Mouse (Mus musculus): ENCODE data around the gene Desi1. TPM values are rescaled to one million over a fixed set of nuclear protein-coding genes. Genes with fewer than 3 reads are reported as not detected.

The Desi1 gene
- polyA plus RNA-seq, 1 experiment from 2014 or later, result 51.0 TPM

GRCm38 (mm10) chr15:81954716-81955115 is 78.9 kb downstream of the Desi1 start:
- no peak for DNase-seq

GRCm38 (mm10) chr15:81954151-81954583 is 79.5 kb downstream of the Desi1 start:
- no peak for DNase-seq
- Histone ChIP-seq H3K9ac (replicated peaks; ENCODE audit: low read length) (no peak overlapping the region), H3K36me3 (ENCODE audit: control insufficient read depth, insufficient read depth, low read length) (peaks cover 47% of the 10 kb centered on the region), H3K9me3 (ENCODE audit: control insufficient read depth, low read length) (no peaks in the 10 kb centered on the region), H3K27me3 (ENCODE audit: control insufficient read depth, insufficient read depth, low read length) (no peaks in the 10 kb centered on the region), H3K4me1 (ENCODE audit: control insufficient read depth, insufficient read depth, low read length) (no peaks in the 10 kb centered on the region), H3K27ac (replicated peaks; ENCODE audit: low read depth, low read length) (no peak overlapping the region), H3K4me3 (replicated peaks; ENCODE audit: low read depth, low read length) (no peak overlapping the region), H3K4me2 (ENCODE audit: low read length) (no peak overlapping the region)
- no peak for ATAC-seq (ENCODE audit: low FRiP score, low TSS enrichment)
- WGBS, result 95% methylated on average over 9 of the region's 9 CpGs

More at GRCm38 (mm10) chr15:81954716-81955115, 78.9 kb downstream of the Desi1 start:
- WGBS, result 94% methylated on average over 6 of the region's 6 CpGs
- H3K4me2 ChIP-seq (ENCODE audit: low read length), result no peak overlapping the region
- H3K4me1 ChIP-seq (ENCODE audit: control insufficient read depth, insufficient read depth, low read length), result no peaks in the 10 kb centered on the region
- H3K27me3 ChIP-seq (ENCODE audit: control insufficient read depth, insufficient read depth, low read length), result no peaks in the 10 kb centered on the region
- no peak for ATAC-seq (ENCODE audit: low FRiP score, low TSS enrichment)
- H3K36me3 ChIP-seq (ENCODE audit: control insufficient read depth, insufficient read depth, low read length), result peaks cover 41% of the 10 kb centered on the region
- no peak overlapping the region for H3K27ac ChIP-seq (replicated peaks; ENCODE audit: low read depth, low read length)
- H3K9ac ChIP-seq (replicated peaks; ENCODE audit: low read length), result no peak overlapping the region
- H3K9me3 ChIP-seq (ENCODE audit: control insufficient read depth, low read length), result no peaks in the 10 kb centered on the region
- H3K4me3 ChIP-seq (replicated peaks; ENCODE audit: low read depth, low read length), result no peak overlapping the region

GRCm38 (mm10) chr15:81952310-81952709 is 81.4 kb downstream of the Desi1 start:
- H3K36me3 ChIP-seq (ENCODE audit: control insufficient read depth, insufficient read depth, low read length), result peaks cover 60% of the 10 kb centered on the region
- H3K4me1 ChIP-seq (ENCODE audit: control insufficient read depth, insufficient read depth, low read length), result no peaks in the 10 kb centered on the region
- H3K4me2 ChIP-seq (ENCODE audit: low read length), result no peak overlapping the region
- H3K9ac ChIP-seq (replicated peaks; ENCODE audit: low read length), result no peak overlapping the region
- no peaks in the 10 kb centered on the region for H3K27me3 ChIP-seq (ENCODE audit: control insufficient read depth, insufficient read depth, low read length)
- no peak for ATAC-seq (ENCODE audit: low FRiP score, low TSS enrichment)
- WGBS, result 86% methylated on average over 4 of the region's 4 CpGs
- H3K4me3 ChIP-seq (replicated peaks; ENCODE audit: low read depth, low read length), result no peak overlapping the region
- no peak overlapping the region for H3K27ac ChIP-seq (replicated peaks; ENCODE audit: low read depth, low read length)
- H3K9me3 ChIP-seq (ENCODE audit: control insufficient read depth, low read length), result no peaks in the 10 kb centered on the region
- no peak for DNase-seq

GRCm38 (mm10) chr15:81951159-81951558 is 82.5 kb downstream of the Desi1 start:
- Histone ChIP-seq H3K4me2 (ENCODE audit: low read length) (no peak overlapping the region), H3K36me3 (ENCODE audit: control insufficient read depth, insufficient read depth, low read length) (peaks cover 68% of the 10 kb centered on the region), H3K27ac (replicated peaks; ENCODE audit: low read depth, low read length) (no peak overlapping the region), H3K9ac (replicated peaks; ENCODE audit: low read length) (no peak overlapping the region), H3K9me3 (ENCODE audit: control insufficient read depth, low read length) (no peaks in the 10 kb centered on the region), H3K27me3 (ENCODE audit: control insufficient read depth, insufficient read depth, low read length) (no peaks in the 10 kb centered on the region), H3K4me3 (replicated peaks; ENCODE audit: low read depth, low read length) (no peak overlapping the region), H3K4me1 (ENCODE audit: control insufficient read depth, insufficient read depth, low read length) (no peaks in the 10 kb centered on the region)
- ATAC-seq (ENCODE audit: low FRiP score, low TSS enrichment), result no peak
- no peak for DNase-seq
- 94% methylated on average over 9 of the region's 9 CpGs for WGBS

- H3K4me1 ChIP-seq (ENCODE audit: control insufficient read depth, insufficient read depth, low read length), result no peaks in the 10 kb centered on the region
- no peak overlapping the region for H3K4me2 ChIP-seq (ENCODE audit: low read length)
- no peaks in the 10 kb centered on the region for H3K27me3 ChIP-seq (ENCODE audit: control insufficient read depth, insufficient read depth, low read length)
- DNase-seq (no peak), ATAC-seq (ENCODE audit: low FRiP score, low TSS enrichment) (no peak)
- 89% methylated on average over 5 of the region's 5 CpGs for whole genome bisulfite sequencing
- H3K27ac ChIP-seq (replicated peaks; ENCODE audit: low read depth, low read length), result no peak overlapping the region
- no peaks in the 10 kb centered on the region for H3K9me3 ChIP-seq (ENCODE audit: control insufficient read depth, low read length)
- no peak overlapping the region for H3K4me3 ChIP-seq (replicated peaks; ENCODE audit: low read depth, low read length)
- no peak overlapping the region for H3K9ac ChIP-seq (replicated peaks; ENCODE audit: low read length)
- H3K36me3 ChIP-seq (ENCODE audit: control insufficient read depth, insufficient read depth, low read length), result peaks cover 68% of the 10 kb centered on the region
Observed at GRCm38 (mm10) chr15:81950716-81951115, 82.9 kb downstream of the Desi1 start.

- Histone ChIP-seq H3K4me1 (ENCODE audit: control insufficient read depth, insufficient read depth, low read length) (no peaks in the 10 kb centered on the region), H3K27ac (replicated peaks; ENCODE audit: low read depth, low read length) (no peak overlapping the region), H3K4me3 (replicated peaks; ENCODE audit: low read depth, low read length) (no peak overlapping the region), H3K27me3 (ENCODE audit: control insufficient read depth, insufficient read depth, low read length) (no peaks in the 10 kb centered on the region), H3K9me3 (ENCODE audit: control insufficient read depth, low read length) (no peaks in the 10 kb centered on the region), H3K4me2 (ENCODE audit: low read length) (no peak overlapping the region), H3K9ac (replicated peaks; ENCODE audit: low read length) (no peak overlapping the region), H3K36me3 (ENCODE audit: control insufficient read depth, insufficient read depth, low read length) (peaks cover 60% of the 10 kb centered on the region)
- WGBS, result 76% methylated on average over 11 of the region's 11 CpGs
- DNase-seq (no peak), ATAC-seq (ENCODE audit: low FRiP score, low TSS enrichment) (no peak)
Observed at GRCm38 (mm10) chr15:81949476-81950131, 84.1 kb downstream of the Desi1 start.

GRCm38 (mm10) chr15:81949076-81949475 is 84.6 kb downstream of the Desi1 start:
- DNase-seq, result no peak
- Histone ChIP-seq H3K4me3 (replicated peaks; ENCODE audit: low read depth, low read length) (no peak overlapping the region), H3K36me3 (ENCODE audit: control insufficient read depth, insufficient read depth, low read length) (peaks cover 54% of the 10 kb centered on the region), H3K9me3 (ENCODE audit: control insufficient read depth, low read length) (no peaks in the 10 kb centered on the region), H3K4me1 (ENCODE audit: control insufficient read depth, insufficient read depth, low read length) (no peaks in the 10 kb centered on the region), H3K4me2 (ENCODE audit: low read length) (no peak overlapping the region), H3K9ac (replicated peaks; ENCODE audit: low read length) (no peak overlapping the region), H3K27ac (replicated peaks; ENCODE audit: low read depth, low read length) (no peak overlapping the region), H3K27me3 (ENCODE audit: control insufficient read depth, insufficient read depth, low read length) (no peaks in the 10 kb centered on the region)
- 88% methylated on average over 10 of the region's 10 CpGs for WGBS
- ATAC-seq (ENCODE audit: low FRiP score, low TSS enrichment), result no peak

- peak; percentile 41 for DNase-seq
- H3K4me1 ChIP-seq (ENCODE audit: control insufficient read depth, insufficient read depth, low read length), result peaks cover 12% of the 10 kb centered on the region
- peaks cover 16% of the 10 kb centered on the region for H3K36me3 ChIP-seq (ENCODE audit: control insufficient read depth, insufficient read depth, low read length)
- no peaks in the 10 kb centered on the region for H3K27me3 ChIP-seq (ENCODE audit: control insufficient read depth, insufficient read depth, low read length)
- 3% methylated on average over 9 of the region's 9 CpGs for WGBS
- peak overlapping the region; percentile 41; the same call in 1 of the 2 replicates for H3K27ac ChIP-seq (replicated peaks; ENCODE audit: low read depth, low read length)
- no peak overlapping the region for H3K9ac ChIP-seq (replicated peaks; ENCODE audit: low read length)
- H3K4me3 ChIP-seq (replicated peaks; ENCODE audit: low read depth, low read length), result no peak overlapping the region
- H3K9me3 ChIP-seq (ENCODE audit: control insufficient read depth, low read length), result no peaks in the 10 kb centered on the region
- ATAC-seq (ENCODE audit: low FRiP score, low TSS enrichment), result peak; percentile 27; the same call in 1 of the 2 replicates
- H3K4me2 ChIP-seq (ENCODE audit: low read length), result no peak overlapping the region
Observed at GRCm38 (mm10) chr15:81943176-81943749, 90.4 kb downstream of the Desi1 start.

All from midbrain, embryonic 14.5 days (tissue).